Mouse (Mus musculus) kidney, adult 2 months (tissue): ENCODE measurements at regions not wholly inside any gene's neighbourhood (a gene's known extent, or its start where the extent isn't known, plus 50 kb on each side); places are given as distances from the start of the nearest gene placed in this dataset.

Experiments used
- CTCF ChIP-seq: fragments of 200-500 bp; conservative IDR thresholded peaks from 2 replicates; pipeline ENCODE4 v1.5.1; 2011; ENCODE audit warnings: low read depth, mild to moderate bottlenecking, control low read depth, low read length, moderate library complexity, mixed read lengths; ENCODE audit not compliant: insufficient read depth, insufficient read length
- POLR2A ChIP-seq: fragments of 200-500 bp; IDR thresholded peaks from one replicate; pipeline ENCODE4 v1.6.1; 2011; ENCODE audit warnings: low read depth, low read length, control low read depth

DNA sequence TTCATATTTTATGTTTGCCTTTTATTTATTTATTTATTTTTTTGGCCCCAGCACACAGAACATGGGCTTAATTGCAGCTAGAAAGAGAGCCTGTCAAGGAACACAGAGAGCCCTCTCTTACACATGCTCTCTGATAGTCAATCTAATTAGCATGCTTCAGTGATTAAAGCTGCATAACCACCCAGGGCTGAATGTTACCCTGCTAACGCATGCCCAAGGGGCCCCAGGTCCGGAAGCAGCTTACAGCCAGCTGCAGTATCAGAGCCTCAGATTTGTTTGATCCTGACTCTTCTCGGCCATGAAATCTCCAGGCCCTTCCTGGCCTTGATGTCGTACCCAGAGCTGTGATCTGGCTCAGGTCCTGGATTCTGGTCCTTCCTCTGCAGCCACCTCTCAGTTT is 569.4 kb upstream of the Gm19410 start:
- TF ChIP-seq CTCF (no peak), POLR2A (no peak)
